Mouse (Mus musculus): ENCODE results near the gene Polr3h. TPM values are rescaled to one million over a fixed set of nuclear protein-coding genes. Genes with fewer than 3 reads are reported as not detected.

The Polr3h gene
- polyA plus RNA-seq, 1 experiment from 2014 or later, result 114 TPM

- TF ChIP-seq CTCF (IDR thresholded peaks at IDR 0.05; ENCODE audit: low read depth), result no peak
- H3K27me3 ChIP-seq (replicated peaks; ENCODE audit: control insufficient read depth, insufficient read depth, low read length), result peaks cover 13% of the 10 kb centered on the region; the same call in 1 of the 2 replicates
- no peaks in the 10 kb centered on the region for H3K36me3 ChIP-seq (ENCODE audit: control insufficient read depth, insufficient read depth)
- H3K9ac ChIP-seq (ENCODE audit: low read depth, low read length), result no peak overlapping the region
- WGBS, result 61% methylated on average over 4 of the region's 4 CpGs
- no peak overlapping the region for H3K4me2 ChIP-seq (replicated peaks; ENCODE audit: low read depth)
- ATAC-seq, result no peak
- no peak overlapping the region for H3K4me3 ChIP-seq (ENCODE audit: low read depth, low read length)
- H3K27ac ChIP-seq (ENCODE audit: low read depth, low read length), result no peak overlapping the region
- 0 out of 2 replicates have a peak, but pooled peaks cover 2% of the 10 kb centered on the region for H3K4me1 ChIP-seq (replicated peaks; ENCODE audit: control insufficient read depth, insufficient read depth, low read length)
- no peaks in the 10 kb centered on the region for H3K9me3 ChIP-seq (ENCODE audit: control insufficient read depth)
Measured at GRCm38 (mm10) chr15:81939774-81940173, 13.7 kb upstream of the Polr3h start.

DNA sequence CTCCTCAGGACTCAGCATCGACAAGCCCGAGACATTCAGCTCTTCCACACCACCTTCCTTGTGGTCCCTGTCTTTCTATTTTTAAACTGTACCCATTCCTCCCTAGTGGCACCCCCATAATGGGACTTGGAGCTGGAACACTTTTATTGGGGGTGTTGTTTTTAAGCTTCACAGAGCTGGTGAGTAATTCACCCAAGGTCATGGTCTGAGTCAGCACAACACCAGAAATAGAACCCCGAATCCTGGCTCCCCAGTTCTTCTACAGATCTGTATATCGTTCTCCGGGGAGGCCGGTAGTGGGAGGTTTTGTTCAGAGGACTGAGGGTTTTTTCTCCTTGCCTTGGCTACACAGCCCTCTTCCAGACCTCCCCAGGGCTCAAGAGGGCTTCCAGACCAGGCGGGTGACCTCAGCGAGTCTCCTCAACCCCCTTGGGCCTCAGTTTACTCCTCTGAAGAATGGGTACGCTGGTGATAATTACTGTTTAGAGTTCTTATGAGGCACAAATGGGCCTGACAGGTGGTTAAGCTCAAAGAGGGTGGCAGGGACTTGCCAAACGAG, 13.2 kb upstream of the Polr3h start:
- TF ChIP-seq CTCF (IDR thresholded peaks at IDR 0.05; ENCODE audit: low read depth), result no peak
- Histone ChIP-seq H3K9me3 (ENCODE audit: control insufficient read depth) (no peaks in the 10 kb centered on the region), H3K4me3 (ENCODE audit: low read depth, low read length) (no peak overlapping the region), H3K36me3 (ENCODE audit: control insufficient read depth, insufficient read depth) (no peaks in the 10 kb centered on the region), H3K27me3 (replicated peaks; ENCODE audit: control insufficient read depth, insufficient read depth, low read length) (peaks cover 13% of the 10 kb centered on the region; the same call in 1 of the 2 replicates), H3K9ac (ENCODE audit: low read depth, low read length) (no peak overlapping the region), H3K27ac (ENCODE audit: low read depth, low read length) (no peak overlapping the region), H3K4me1 (replicated peaks; ENCODE audit: control insufficient read depth, insufficient read depth, low read length) (0 out of 2 replicates have a peak, but pooled peaks cover 2% of the 10 kb centered on the region), H3K4me2 (replicated peaks; ENCODE audit: low read depth) (no peak overlapping the region)
- 84% methylated on average over 10 of the region's 10 CpGs for WGBS
- no peak for ATAC-seq

- Histone ChIP-seq H3K4me3 (ENCODE audit: low read depth, low read length) (no peak overlapping the region), H3K9ac (ENCODE audit: low read depth, low read length) (no peak overlapping the region), H3K27me3 (replicated peaks; ENCODE audit: control insufficient read depth, insufficient read depth, low read length) (peaks cover 13% of the 10 kb centered on the region; the same call in 1 of the 2 replicates), H3K9me3 (ENCODE audit: control insufficient read depth) (no peaks in the 10 kb centered on the region), H3K4me2 (replicated peaks; ENCODE audit: low read depth) (no peak overlapping the region), H3K4me1 (replicated peaks; ENCODE audit: control insufficient read depth, insufficient read depth, low read length) (0 out of 2 replicates have a peak, but pooled peaks cover 2% of the 10 kb centered on the region), H3K36me3 (ENCODE audit: control insufficient read depth, insufficient read depth) (no peaks in the 10 kb centered on the region), H3K27ac (ENCODE audit: low read depth, low read length) (no peak overlapping the region)
- no peak; the same call in 1 of the 2 replicates for ATAC-seq
- WGBS, result 51% methylated on average over 2 of the region's 2 CpGs
- peak; percentile 78 for TF ChIP-seq CTCF (IDR thresholded peaks at IDR 0.05; ENCODE audit: low read depth)
Measured at GRCm38 (mm10) chr15:81938246-81938645, 12.2 kb upstream of the Polr3h start.

DNA sequence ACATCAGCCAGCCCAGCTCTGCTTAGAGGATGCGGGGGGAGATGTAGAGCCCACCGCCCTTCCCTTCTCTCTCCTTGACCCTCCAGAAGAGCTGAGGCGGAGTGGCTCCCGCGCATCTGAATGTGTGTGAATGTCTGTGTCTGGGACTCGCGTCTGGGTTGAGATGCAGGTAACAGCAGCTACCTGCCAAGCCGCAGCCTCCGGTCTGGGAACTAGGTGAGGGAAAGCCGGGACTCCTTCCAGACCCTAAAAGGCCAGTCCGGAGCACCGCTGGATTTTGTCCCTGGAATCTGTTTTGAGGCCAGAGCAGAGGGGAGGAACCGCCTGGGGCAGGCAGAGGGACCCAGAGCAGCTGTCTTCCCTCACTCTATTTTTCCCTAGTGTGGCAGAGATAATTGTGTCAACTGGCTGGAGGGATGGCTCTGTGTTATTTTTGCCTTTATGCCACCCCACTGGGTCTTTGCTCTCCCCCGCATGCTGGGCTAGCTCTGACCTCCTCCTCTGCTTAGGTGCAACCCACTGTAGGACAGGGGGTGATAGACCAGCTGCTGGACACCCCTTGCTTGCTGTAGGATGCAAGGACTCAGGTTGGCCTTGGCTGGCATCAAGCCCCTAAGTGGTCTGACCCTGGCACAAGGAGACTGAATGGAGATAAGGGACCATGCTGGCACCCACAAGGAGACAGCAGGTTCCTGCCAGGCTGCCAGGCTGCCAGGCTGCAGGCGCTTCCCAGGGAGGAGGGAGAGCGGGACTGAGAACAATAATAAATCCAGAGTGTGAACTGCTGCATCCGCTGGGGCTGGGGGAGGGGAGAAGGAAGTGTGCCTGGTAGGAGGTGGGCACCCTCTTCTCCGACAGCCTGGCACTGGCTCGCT, 11.3 kb upstream of the Polr3h start:
- Histone ChIP-seq H3K27ac (ENCODE audit: low read depth, low read length) (peak overlapping the region; percentile 28; the same call in 1 of the 2 replicates), H3K4me1 (replicated peaks; ENCODE audit: control insufficient read depth, insufficient read depth, low read length) (0 out of 2 replicates have a peak, but pooled peaks cover 2% of the 10 kb centered on the region), H3K4me3 (ENCODE audit: low read depth, low read length) (peak overlapping the region; percentile 35), H3K9ac (ENCODE audit: low read depth, low read length) (peak overlapping the region; percentile 11; the same call in 1 of the 2 replicates), H3K36me3 (ENCODE audit: control insufficient read depth, insufficient read depth) (no peaks in the 10 kb centered on the region), H3K27me3 (replicated peaks; ENCODE audit: control insufficient read depth, insufficient read depth, low read length) (peaks cover 13% of the 10 kb centered on the region; the same call in 1 of the 2 replicates), H3K9me3 (ENCODE audit: control insufficient read depth) (no peaks in the 10 kb centered on the region), H3K4me2 (replicated peaks; ENCODE audit: low read depth) (peak overlapping the region; percentile 62)
- no peak for TF ChIP-seq CTCF (IDR thresholded peaks at IDR 0.05; ENCODE audit: low read depth)
- WGBS, result 16% methylated on average over 19 of the region's 19 CpGs
- ATAC-seq, result no peak

- Histone ChIP-seq H3K9ac (ENCODE audit: low read depth, low read length) (peak within 1 kb of the TSS; percentile 11), H3K9me3 (ENCODE audit: control insufficient read depth) (no peaks in the 10 kb centered on the region), H3K4me3 (ENCODE audit: low read depth, low read length) (peak within 1 kb of the TSS; percentile 35), H3K4me1 (replicated peaks; ENCODE audit: control insufficient read depth, insufficient read depth, low read length) (0 out of 2 replicates have a peak, but pooled peaks cover 2% of the 10 kb centered on the region), H3K4me2 (replicated peaks; ENCODE audit: low read depth) (peak within 1 kb of the TSS; percentile 62), H3K27ac (ENCODE audit: low read depth, low read length) (peak within 1 kb of the TSS; percentile 28; the same call in 1 of the 2 replicates), H3K36me3 (ENCODE audit: control insufficient read depth, insufficient read depth) (no peaks in the 10 kb centered on the region), H3K27me3 (replicated peaks; ENCODE audit: control insufficient read depth, insufficient read depth, low read length) (peaks cover 13% of the 10 kb centered on the region; the same call in 1 of the 2 replicates)
- TF ChIP-seq CTCF (IDR thresholded peaks at IDR 0.05; ENCODE audit: low read depth), result peak; percentile 38; the same call in 1 of the 2 replicates
- WGBS, result under 1% methylated on average over 12 of the region's 12 CpGs
- ATAC-seq, result peak; percentile 20; the same call in 1 of the 2 replicates
Measured at GRCm38 (mm10) chr15:81936679-81937078, 10.6 kb upstream of the Polr3h start, which contains the start of gene Csdc2. Gene Csdc2 (plus strand): TSS chr15:81936759.
